9 mouse cellular contexts compared by ENCODE assay signal in the genomic region with DNA sequence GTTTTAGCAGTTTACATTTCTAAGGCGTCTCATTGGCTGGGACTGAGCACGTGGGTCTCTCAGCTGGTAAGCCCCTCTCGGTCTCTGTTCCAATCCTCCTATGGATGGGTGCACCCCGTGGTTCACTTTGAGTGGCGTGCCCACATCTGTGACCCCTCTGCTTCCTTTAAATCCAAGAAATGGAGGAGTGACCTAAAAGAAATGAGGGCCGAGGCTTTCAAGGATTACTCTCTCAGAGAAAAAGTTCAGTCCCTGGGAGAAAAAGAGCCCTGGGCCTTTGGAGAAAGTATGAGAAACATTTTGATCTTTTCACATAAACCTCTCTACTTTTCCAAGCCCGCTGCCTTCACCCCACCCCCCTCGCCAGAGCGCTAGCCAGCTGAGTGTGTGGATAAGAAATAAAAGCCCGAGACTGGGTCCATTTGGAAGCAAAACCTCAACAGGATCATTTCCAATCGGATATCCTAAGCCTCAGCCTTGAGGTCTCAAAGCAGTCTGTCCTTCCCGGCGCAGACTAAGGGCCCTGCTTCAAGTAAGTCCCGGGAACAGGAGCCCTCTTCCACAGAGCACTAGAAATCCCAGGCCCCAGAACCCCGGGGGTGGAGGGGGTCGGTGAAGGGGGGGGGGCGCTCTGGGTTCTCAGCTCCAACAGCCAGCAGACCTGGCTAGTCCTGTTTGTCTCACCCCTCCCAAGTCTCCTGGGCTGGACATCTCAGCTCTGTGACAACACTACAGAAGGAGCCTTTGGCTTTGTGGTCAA. TPM values are rescaled to one million over a fixed set of nuclear protein-coding genes. Genes with fewer than 3 reads are reported as not detected.
A peak's percentile ranks its signal among the peaks of the same experiment; 100 is the strongest.
DNase-seq lines count a peak whose midpoint lies in the region; ATAC-seq and TF ChIP-seq lines count a peak whose summit lies in the region.
"Had no signal": no experiment of that assay in that cellular context is flagged by ENCODE, and none has a peak within 500 bp of the region (broad histone marks: within the 10 kb centered on the region; RNA-seq: fewer than 3 reads in every experiment).

No protein-coding gene starts in this region.

- 3% methylated on average over 17 of the region's 17 CpGs for WGBS in hindbrain, postnatal 0 days
- 2% methylated on average over 17 of the region's 17 CpGs for WGBS in liver, embryonic 16.5 days (ENCODE audit: insufficient replicate concordance)
- WGBS in olfactory bulb, adult 2 months: 11% methylated on average over 17 of the region's 17 CpGs

- no peaks in the 10 kb centered on the region for H3K27me3 ChIP-seq in hindbrain, postnatal 0 days (ENCODE audit: insufficient read depth, low read length)
- H3K27me3 ChIP-seq in liver, embryonic 16.5 days (ENCODE audit: control insufficient read depth, insufficient read depth, low read depth, low read length): peaks cover 2% of the 10 kb centered on the region; the same call in 1 of the 2 replicates
- H3K27me3 ChIP-seq: Patski had no signal

- no peak for TF ChIP-seq CTCF in hindbrain, postnatal 0 days (IDR thresholded peaks at IDR 0.05; ENCODE audit: low read depth)
- no peak for TF ChIP-seq CTCF in olfactory bulb, adult 2 months (IDR thresholded peaks at IDR 0.05; ENCODE audit: insufficient read depth, low read depth, low read length)

- peak overlapping the region; percentile 21 for H3K4me3 ChIP-seq in hindbrain, postnatal 0 days (ENCODE audit: low read length)
- H3K4me3 ChIP-seq in liver, embryonic 16.5 days (ENCODE audit: low read depth, low read length): peak overlapping the region; percentile 25
- peak overlapping the region; percentile 30; the same call in 1 of the 2 replicates for H3K4me3 ChIP-seq in olfactory bulb, adult 2 months (ENCODE audit: insufficient read depth, low read depth, low read length)

- intact Hi-C loops in gastrocnemius, postnatal 14 days (cut with DNase I; ENCODE audit: low total_unique reads): no loop called here

- H3K4me2 ChIP-seq in hindbrain, postnatal 0 days (ENCODE audit: low read depth, low read length): peak overlapping the region; percentile 52
- peak overlapping the region; percentile 31 for H3K4me2 ChIP-seq in liver, embryonic 16.5 days (ENCODE audit: low read depth, low read length)

- H3K27ac ChIP-seq in hindbrain, postnatal 0 days: peak overlapping the region; percentile 64; the same call in 1 of the 2 replicates
- H3K27ac ChIP-seq in liver, embryonic 16.5 days (ENCODE audit: low read length): no peak overlapping the region
- H3K27ac ChIP-seq in olfactory bulb, adult 2 months (ENCODE audit: insufficient read depth, low read depth, low read length): no peak overlapping the region

- peak overlapping the region; percentile 37; the same call in 1 of the 2 replicates for H3K9ac ChIP-seq in hindbrain, postnatal 0 days (replicated peaks; ENCODE audit: low read length)
- no peak overlapping the region for H3K9ac ChIP-seq in liver, embryonic 16.5 days (ENCODE audit: low read depth, low read length)

- peak; percentile 19 for DNase-seq in urinary bladder, postnatal 25 days (ENCODE audit: low spot score)
- no peak for DNase-seq in urinary bladder, adult 2 months (ENCODE audit: low spot score)
- DNase-seq in gastrocnemius, postnatal 14 days: peak; percentile 43
- DNase-seq in hindbrain, postnatal 0 days (ENCODE audit: low spot score): peak; percentile 63
- no peak for DNase-seq in frontal cortex, postnatal 36 days (ENCODE audit: low spot score in 2 of 2)
- no peak for DNase-seq in spleen, postnatal 36 days (ENCODE audit: low spot score in 2 of 2)

- H3K36me3 ChIP-seq in hindbrain, postnatal 0 days (ENCODE audit: insufficient read depth, low read length): no peaks in the 10 kb centered on the region
- H3K36me3 ChIP-seq in liver, embryonic 16.5 days (ENCODE audit: control insufficient read depth, insufficient read depth): no peaks in the 10 kb centered on the region

- peak; percentile 81 for ATAC-seq in hindbrain, postnatal 0 days
- ATAC-seq in liver, embryonic 16.5 days (ENCODE audit: low read depth): no peak
- ATAC-seq: Patski had no signal

- peaks cover 19% of the 10 kb centered on the region; the same call in 1 of the 2 replicates for H3K4me1 ChIP-seq in hindbrain, postnatal 0 days (ENCODE audit: insufficient read depth, low read length)
- H3K4me1 ChIP-seq in liver, embryonic 16.5 days (ENCODE audit: control insufficient read depth, low read depth, low read length): no peaks in the 10 kb centered on the region
- H3K4me1 ChIP-seq in olfactory bulb, adult 2 months (ENCODE audit: control insufficient read depth, insufficient read depth, low read length): peaks cover 13% of the 10 kb centered on the region

- H3K9me3 ChIP-seq in hindbrain, postnatal 0 days (ENCODE audit: low read length): no peaks in the 10 kb centered on the region
- H3K9me3 ChIP-seq in liver, embryonic 16.5 days (replicated peaks; ENCODE audit: control insufficient read depth, low read length): no peaks in the 10 kb centered on the region

- no peak for TF ChIP-seq POLR2A in olfactory bulb, adult 2 months (IDR thresholded peaks at IDR 0.05; ENCODE audit: insufficient read depth, low read depth, low read length)

RNA-seq across cellular contexts. Expression of a gene that starts 28.9 kb away (rescaled TPM):
- polyA plus RNA-seq in urinary bladder, adult 2 months (2012; rRNA removed): 11.3 and 12.4 TPM in 2 replicates
- total RNA-seq in gastrocnemius, postnatal 14 days (2021): 1 to 10 TPM; 8.3 to 8.5 TPM
- 31.8 and 38.0 TPM in 2 replicates for total RNA-seq in hindbrain, postnatal 0 days (2014; rRNA removed)
- 5.9 and 6.0 TPM in 2 replicates for polyA plus RNA-seq in hindbrain, postnatal 0 days (2015; fragmentation: Nextera tagmentation; extraction: Ambion mirVana)
- 0.11 and 0.17 TPM in 2 replicates for polyA plus RNA-seq in liver, embryonic 16.5 days (2015; fragmentation: Nextera tagmentation; extraction: Ambion mirVana)
- not detected in 2 replicates for polyA plus RNA-seq in olfactory bulb, adult 2 months (2012; ENCODE audit: insufficient read depth, insufficient read length, low replicate concordance, missing spikeins)

Comparison
In these comparisons a context has a peak if more than half of its experiments do, and no peak if none do; other contexts are left out.
1. DNase-seq: peak in urinary bladder, postnatal 25 days (single experiment), gastrocnemius, postnatal 14 days (single experiment) and hindbrain, postnatal 0 days (single experiment); none in urinary bladder, adult 2 months (single experiment), frontal cortex, postnatal 36 days (0 of 2) and spleen, postnatal 36 days (0 of 2).
2. Peak in every context shown above with its lines, with median percentiles within 50 percentile points of each other: H3K4me3 ChIP-seq.